Mouse (Mus musculus): ENCODE results near the gene Slc24a4.
"Not testable (repeated sequence)": the region's sequence is repeated elsewhere in the genome, so short reads cannot be mapped to it uniquely, and the experiment has no call there.

The Slc24a4 gene

GRCm38 (mm10) chr12:102251070-102251469 is 122.5 kb downstream of the Slc24a4 start:
- no peak for DNase-seq

- no peak for DNase-seq
Observed at GRCm38 (mm10) chr12:102251985-102252384, 123.5 kb downstream of the Slc24a4 start.

GRCm38 (mm10) chr12:102252525-102252924 is 124.0 kb downstream of the Slc24a4 start:
- no peak for DNase-seq

- DNase-seq = no peak
Observed at GRCm38 (mm10) chr12:102255012-102255411, 126.5 kb downstream of the Slc24a4 start.

- DNase-seq = peak; percentile 41 to 51
Observed at GRCm38 (mm10) chr12:102258522-102259112, 130.1 kb downstream of the Slc24a4 start.

- DNase-seq = no peak
Observed at GRCm38 (mm10) chr12:102261933-102262396, 133.4 kb downstream of the Slc24a4 start.

GRCm38 (mm10) chr12:102262809-102263208 is 134.3 kb downstream of the Slc24a4 start:
- no peak for DNase-seq

- DNase-seq = no peak
Observed at GRCm38 (mm10) chr12:102263249-102263648, 134.7 kb downstream of the Slc24a4 start.

- peak; percentile 61 to 74 for DNase-seq
Observed at GRCm38 (mm10) chr12:102266433-102266832, 137.9 kb downstream of the Slc24a4 start.

- no peak for DNase-seq
Observed at GRCm38 (mm10) chr12:102269144-102269543, 140.6 kb downstream of the Slc24a4 start.

GRCm38 (mm10) chr12:102270776-102271405 is 142.4 kb downstream of the Slc24a4 start:
- no peak for DNase-seq

GRCm38 (mm10) chr12:102271447-102271846 is 142.9 kb downstream of the Slc24a4 start:
- peak in 1 of 2 experiments; percentile 65 for DNase-seq

- peak; percentile 60 to 72 for DNase-seq
Observed at GRCm38 (mm10) chr12:102275833-102276443, 147.4 kb downstream of the Slc24a4 start.

- not testable (repeated sequence) for DNase-seq
Observed at GRCm38 (mm10) chr12:102280290-102280689, 151.8 kb downstream of the Slc24a4 start.

GRCm38 (mm10) chr12:102280867-102281503 is 152.5 kb downstream of the Slc24a4 start:
- no peak for DNase-seq

- peak in 1 of 2 experiments; percentile 61 for DNase-seq
Observed at GRCm38 (mm10) chr12:102282126-102282525, 153.6 kb downstream of the Slc24a4 start.

- DNase-seq = peak in 1 of 2 experiments; percentile 55
Observed at GRCm38 (mm10) chr12:102282763-102283482, 154.4 kb downstream of the Slc24a4 start, which contains the start of gene Rin3. Rin3 (plus strand) TSS chr12:102283048.

- DNase-seq = peak; percentile 86 to 89
Observed at GRCm38 (mm10) chr12:102283483-102284266, 155.1 kb downstream of the Slc24a4 start.

GRCm38 (mm10) chr12:102284267-102284610 is 155.7 kb downstream of the Slc24a4 start:
- DNase-seq = no peak

- DNase-seq = no peak
Observed at GRCm38 (mm10) chr12:102284618-102285159, 156.2 kb downstream of the Slc24a4 start.

- DNase-seq = no peak
Observed at GRCm38 (mm10) chr12:102285318-102285717, 156.8 kb downstream of the Slc24a4 start.

GRCm38 (mm10) chr12:102285779-102286178 is 157.2 kb downstream of the Slc24a4 start:
- DNase-seq = no peak

Data from cerebellum, postnatal 10 days (tissue).